Mouse (Mus musculus): ENCODE results near the gene Ap3b2. TPM values are rescaled to one million over a fixed set of nuclear protein-coding genes. Genes with fewer than 3 reads are reported as not detected.
"Not testable (repeated sequence)": the region's sequence is repeated elsewhere in the genome, so short reads cannot be mapped to it uniquely, and the experiment has no call there.

The Ap3b2 gene
- polyA plus RNA-seq, 1 experiment from 2014 or later, result 0.57 TPM

DNA sequence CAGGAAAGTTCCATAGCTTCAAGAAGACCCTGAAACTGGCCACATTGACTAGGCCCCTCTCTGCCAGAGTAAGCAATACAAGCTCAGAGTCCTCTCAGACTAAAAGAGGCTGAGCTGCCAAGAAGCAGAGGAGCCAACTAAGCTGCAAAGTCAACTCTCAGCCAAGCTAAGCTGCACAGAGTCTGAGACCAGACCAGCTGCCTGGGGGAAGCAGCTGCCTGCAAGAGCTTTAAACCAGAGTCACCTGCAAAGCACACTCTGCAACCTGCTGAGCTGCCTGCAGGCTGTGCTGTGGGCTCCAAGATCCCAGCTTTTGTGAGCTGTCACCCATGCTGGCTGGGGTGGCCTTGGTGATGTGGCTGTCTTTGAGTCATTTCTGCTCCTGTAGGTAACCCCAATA is 15.5 kb downstream of the Ap3b2 start:
- not testable (repeated sequence) for DNase-seq (ENCODE audit: low spot score)

- DNase-seq (ENCODE audit: low spot score), result no peak
Observed at GRCm38 (mm10) chr7:81476833-81477232, 16.9 kb downstream of the Ap3b2 start.

DNA sequence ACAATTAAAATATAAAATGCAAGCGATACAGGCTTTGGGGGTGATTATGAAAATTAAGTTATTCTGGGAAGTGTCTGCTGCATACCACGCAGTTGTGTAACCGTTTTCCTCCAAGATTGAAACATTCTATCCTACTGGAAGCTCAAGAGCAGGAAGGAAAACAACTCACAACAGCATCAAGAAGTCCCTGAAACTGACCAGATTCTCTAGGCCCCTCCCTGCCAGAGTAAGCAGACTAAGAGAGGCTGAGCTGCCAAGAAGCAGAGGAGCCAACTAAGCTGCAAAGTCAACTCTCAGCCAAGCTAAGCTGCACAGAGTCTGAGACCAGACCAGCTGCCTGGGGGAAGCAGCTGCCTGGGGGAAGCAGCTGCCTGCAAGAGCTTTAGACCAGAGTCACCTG is 18.5 kb downstream of the Ap3b2 start:
- no peak for DNase-seq (ENCODE audit: low spot score)

- no peak for DNase-seq (ENCODE audit: low spot score)
Observed at GRCm38 (mm10) chr7:81464906-81465450, 28.7 kb downstream of the Ap3b2 start.

DNA sequence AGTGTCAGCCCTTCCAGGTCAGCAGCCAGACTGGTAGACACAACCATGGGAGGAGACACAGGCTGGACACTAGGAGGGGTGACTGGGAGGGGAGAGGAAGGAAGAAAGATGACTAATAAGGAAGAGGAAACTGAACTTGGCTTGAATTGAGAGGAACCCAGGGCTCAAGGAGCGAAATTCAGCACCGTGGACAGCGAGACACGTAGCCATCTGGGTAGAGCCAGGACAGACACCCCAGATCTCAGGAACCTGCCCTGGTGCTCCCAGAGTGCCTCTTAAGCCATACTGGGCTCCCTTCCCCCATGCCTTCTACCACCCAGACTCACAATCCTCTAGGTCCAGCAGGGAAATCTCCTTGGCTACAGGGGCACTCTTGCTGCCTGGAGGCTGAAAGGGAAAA is 29.6 kb downstream of the Ap3b2 start:
- peak; percentile 40 for DNase-seq (ENCODE audit: low spot score)

DNA sequence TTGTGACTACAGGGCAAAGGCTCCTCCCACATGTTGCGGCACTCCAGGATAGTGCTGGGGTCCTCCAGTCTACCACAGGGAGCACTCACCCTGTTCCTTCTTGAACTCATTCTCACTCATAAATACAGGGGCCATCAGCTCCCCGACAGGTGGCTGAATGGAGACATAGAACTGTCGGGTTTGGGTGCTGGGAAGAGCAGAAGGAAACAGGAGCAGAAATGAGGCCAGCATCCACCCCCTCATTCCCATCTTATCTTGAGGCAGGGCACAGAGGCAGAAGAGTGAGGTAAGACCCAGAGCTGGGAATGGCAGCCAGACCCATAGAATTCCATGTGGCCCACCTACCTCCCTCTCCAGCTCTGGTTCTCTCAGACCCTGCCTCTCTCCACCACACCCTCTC is 30.9 kb downstream of the Ap3b2 start:
- DNase-seq (ENCODE audit: low spot score), result no peak

DNA sequence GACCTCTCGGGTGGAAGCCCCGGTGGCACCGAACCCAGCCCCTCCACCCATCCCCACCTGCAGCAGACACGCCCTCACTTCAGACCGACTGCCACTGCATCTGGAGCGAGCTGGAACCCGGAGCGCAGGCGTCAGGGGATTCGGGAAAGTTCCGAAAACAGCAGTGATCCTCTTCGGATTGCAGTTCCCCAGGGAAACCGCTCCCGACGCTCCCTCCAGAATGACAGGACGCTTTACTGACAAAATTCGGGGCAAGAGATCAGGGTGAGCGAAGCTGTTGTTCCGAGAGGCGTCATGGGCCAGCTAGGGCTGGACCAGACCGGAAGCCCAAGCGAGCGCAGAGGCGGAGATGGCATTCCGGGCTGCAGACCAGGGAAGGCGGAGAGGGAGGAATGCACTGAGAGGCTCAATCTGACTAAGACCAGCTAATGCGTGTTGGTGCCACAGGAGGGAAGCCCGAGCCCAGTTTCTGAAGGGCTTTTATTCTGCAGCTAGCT is 38.5 kb downstream of the Ap3b2 start, which contains the start of gene Cpeb1:
TSS of gene Cpeb1 (minus strand) at position 311 of the 497 bp plus-strand sequence.
- DNase-seq (ENCODE audit: low spot score), result no peak

DNA sequence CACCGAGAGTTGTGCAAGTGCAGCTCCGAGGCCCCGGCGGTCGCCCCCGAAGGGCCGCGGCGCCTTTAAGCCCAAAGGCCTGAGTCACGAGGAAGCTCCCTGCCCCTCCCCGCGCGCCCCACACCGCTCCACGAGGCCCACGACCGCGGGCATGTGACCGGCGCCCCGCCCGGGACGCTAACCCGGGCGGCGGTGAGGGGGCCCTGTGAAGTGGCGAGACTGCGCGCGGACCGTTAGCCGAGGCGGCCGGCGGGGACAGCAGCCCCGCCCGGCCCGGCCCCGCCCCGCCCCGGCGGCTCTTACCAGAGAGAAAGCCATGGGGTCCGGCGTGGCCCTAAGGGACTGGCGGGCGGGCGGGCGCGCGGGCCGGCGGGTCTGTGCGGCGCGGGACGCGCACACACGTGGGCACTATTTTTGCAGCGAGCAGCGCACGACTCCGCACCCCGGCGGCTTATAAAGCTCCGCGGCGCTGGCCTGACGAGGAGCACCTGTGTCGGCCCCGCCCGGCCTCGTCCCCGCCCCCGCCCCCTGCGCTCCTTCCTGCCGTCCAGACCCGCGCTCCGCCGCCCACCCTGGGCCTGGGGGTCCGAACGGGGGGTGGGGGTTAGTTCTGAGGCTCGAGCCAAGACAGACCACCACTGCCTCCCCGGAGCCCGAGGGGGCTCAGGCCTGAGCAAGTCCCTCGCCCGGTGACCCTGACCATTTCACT is 39.2 kb downstream of the Ap3b2 start:
- no peak for DNase-seq (ENCODE audit: low spot score)

DNA sequence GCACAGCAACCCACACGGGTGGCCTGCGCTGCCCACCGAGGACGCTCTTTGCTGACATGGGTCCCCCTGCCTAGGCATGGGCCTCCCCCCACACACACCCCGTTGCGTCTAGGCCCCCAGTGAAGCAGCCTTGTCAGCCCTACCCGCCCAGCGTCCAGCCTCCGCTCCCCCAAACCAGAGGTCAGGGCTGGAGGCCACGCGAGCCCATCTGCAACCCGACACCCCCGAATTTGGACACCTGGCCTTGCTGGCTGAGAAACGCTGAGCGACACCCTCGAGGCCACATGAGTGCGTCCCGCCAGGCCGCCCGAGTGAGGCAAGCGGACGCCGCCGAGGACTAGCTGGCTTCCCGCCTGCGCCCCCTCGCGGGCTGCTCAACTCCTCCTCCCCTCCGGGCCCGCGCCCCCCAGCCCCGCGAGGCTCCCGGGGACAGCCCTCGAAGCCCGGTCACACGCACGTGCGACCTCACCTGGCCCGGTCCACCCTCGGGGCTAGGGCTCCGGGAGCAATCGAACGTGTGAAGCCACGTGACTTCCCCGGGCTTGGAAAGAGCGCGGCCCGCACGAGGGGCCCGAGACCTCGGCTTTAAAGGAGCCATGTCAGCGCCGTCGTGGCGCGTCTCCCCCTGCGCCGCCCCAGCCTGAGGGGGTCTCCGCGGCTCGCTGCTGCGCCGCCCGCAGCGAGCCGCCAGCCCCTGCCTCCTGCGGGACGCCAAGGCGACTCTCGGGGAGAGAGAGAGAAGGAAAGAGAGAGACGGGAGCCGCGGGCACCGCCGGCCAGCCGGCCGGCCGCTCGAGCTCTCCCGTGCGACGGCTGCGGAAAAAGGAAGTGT is 40.1 kb downstream of the Ap3b2 start:
- DNase-seq (ENCODE audit: low spot score), result peak; percentile 43

GRCm38 (mm10) chr7:81452971-81453441 is 40.7 kb downstream of the Ap3b2 start:
- no peak for DNase-seq (ENCODE audit: low spot score)

MicroRNAs within 50 kb of the gene (microRNA counts, 519-probe panel; counts per million panel counts)
- microRNA mmu-miR-1839-3p (473 counts per million, percentile 71 among the panel's probes with 10 or more counts), microRNA mmu-miR-1839-5p (3,978 counts per million, percentile 79 among the panel's probes with 10 or more counts)

Other genes with a start within 250 kb of the Ap3b2 start
- 1,759 and 1,761 TPM in 2 replicates for gene Rps17, start 148.7 kb downstream of the Ap3b2 start, polyA plus RNA-seq (2015; fragmentation: Nextera tagmentation; extraction: Ambion mirVana)
- gene Cpeb1, start 38.5 kb downstream of the Ap3b2 start, polyA plus RNA-seq (2015; fragmentation: Nextera tagmentation; extraction: Ambion mirVana), result 10.0 and 12.2 TPM in 2 replicates
- not detected in 2 replicates for gene BC048679, start 4.4 kb upstream of the Ap3b2 start, polyA plus RNA-seq (2015; fragmentation: Nextera tagmentation; extraction: Ambion mirVana)
- gene Fsd2, start 73.0 kb upstream of the Ap3b2 start, polyA plus RNA-seq (2015; fragmentation: Nextera tagmentation; extraction: Ambion mirVana), result 0.73 and 0.87 TPM in 2 replicates
- 7.2 and 8.3 TPM in 2 replicates for gene Whamm, start 77.3 kb upstream of the Ap3b2 start, polyA plus RNA-seq (2015; fragmentation: Nextera tagmentation; extraction: Ambion mirVana)
- gene Homer2, start 213.6 kb upstream of the Ap3b2 start, polyA plus RNA-seq (2015; fragmentation: Nextera tagmentation; extraction: Ambion mirVana), result 0.95 and 1.5 TPM in 2 replicates

Data from thymus, postnatal 0 days (tissue).